Mouse (Mus musculus) small intestine, adult 10 weeks (tissue): Measurements from ENCODE around the gene Utp6. TPM values are rescaled to one million over a fixed set of nuclear protein-coding genes. Genes with fewer than 3 reads are reported as not detected.

Source experiments
- polyA plus RNA-seq: library from polyadenylated mRNA; stranded (reverse); fragments of 350-450 nt; fragmentation: Illumina TruSeq; extraction: RNeasy Lipid Tissue Mini Kit (QIAGEN cat#74804); gene quantifications from one replicate; pipeline ENCODE4 v1.2.3, GENCODE M21; 2014; ENCODE audit warnings: low replicate concordance

The Utp6 gene
- 34.9 TPM for polyA plus RNA-seq

GRCm38 (mm10) chr11:79962125-79962876 lies at the start of gene Utp6:
Gene Utp6 (minus strand): TSS chr11:79962390.

GRCm38 (mm10) chr11:79992592-79993355 lies 30.6 kb upstream of the Utp6 start, which contains the start of gene Suz12:
Gene Suz12 (plus strand): TSS chr11:79993106.

Other genes with a start within 250 kb of the Utp6 start
- 149 TPM for gene Suz12, start 30.7 kb upstream of the Utp6 start, polyA plus RNA-seq
- 23.4 TPM for gene Crlf3, start 118.6 kb upstream of the Utp6 start, polyA plus RNA-seq
- 10.0 TPM for gene Atad5, start 127.0 kb upstream of the Utp6 start, polyA plus RNA-seq
- 14.9 TPM for gene Tefm, start 179.8 kb upstream of the Utp6 start, polyA plus RNA-seq
- gene Adap2, start 191.7 kb upstream of the Utp6 start, polyA plus RNA-seq: 10.7 TPM
- gene Rnf135, start 221.5 kb upstream of the Utp6 start, polyA plus RNA-seq: 4.4 TPM
- 68.6 TPM for gene Rhot1, start 246.6 kb upstream of the Utp6 start, polyA plus RNA-seq